Mouse (Mus musculus): ENCODE data around the gene Fam169a.
A peak's percentile ranks its signal among the peaks of the same experiment; 100 is the strongest.
"Not testable (repeated sequence)": the region's sequence is repeated elsewhere in the genome, so short reads cannot be mapped to it uniquely, and the experiment has no call there.

The Fam169a gene

DNA sequence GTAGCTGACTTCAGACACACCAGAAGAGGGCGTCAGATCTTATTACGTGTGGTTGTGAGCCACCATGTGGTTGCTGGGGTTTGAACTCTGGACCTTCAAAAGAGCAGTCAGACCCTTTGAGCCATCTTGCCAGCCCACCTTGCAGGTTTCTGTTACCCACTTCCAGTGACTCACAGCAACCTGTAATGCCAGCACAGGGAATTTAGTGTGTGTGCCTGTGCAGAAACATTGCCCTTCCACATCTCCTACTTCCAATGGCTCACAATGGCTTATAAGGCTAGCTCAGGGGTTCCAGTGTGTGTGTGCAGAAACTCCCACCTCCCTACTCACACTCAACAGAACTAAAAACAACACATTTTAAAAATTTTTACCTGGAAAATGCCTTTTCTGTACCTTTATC lies 10.5 kb downstream of the Fam169a start:
- no peak for DNase-seq (ENCODE audit: low spot score in 2 of 2)

DNA sequence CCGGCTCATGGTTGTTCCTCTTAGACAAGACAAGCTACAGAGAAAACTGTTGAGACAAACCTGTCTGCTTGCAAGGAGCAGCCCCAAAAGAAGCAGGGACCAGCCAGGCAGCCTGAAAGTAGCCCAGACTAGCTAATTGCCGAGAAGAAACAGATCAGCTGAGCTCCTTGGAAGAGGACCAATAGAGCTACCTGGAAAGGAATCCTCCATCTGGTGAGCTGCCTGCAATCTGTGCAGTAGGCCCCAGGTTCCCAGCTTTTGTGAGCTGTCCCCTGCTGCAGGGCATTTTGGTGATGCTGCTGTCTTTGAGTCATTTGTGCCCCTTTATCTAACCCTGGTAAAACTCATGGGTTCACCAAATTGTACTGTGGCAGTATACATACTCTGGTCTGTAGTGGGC lies 13.1 kb downstream of the Fam169a start:
- no peak for DNase-seq (ENCODE audit: low spot score in 2 of 2)

DNA sequence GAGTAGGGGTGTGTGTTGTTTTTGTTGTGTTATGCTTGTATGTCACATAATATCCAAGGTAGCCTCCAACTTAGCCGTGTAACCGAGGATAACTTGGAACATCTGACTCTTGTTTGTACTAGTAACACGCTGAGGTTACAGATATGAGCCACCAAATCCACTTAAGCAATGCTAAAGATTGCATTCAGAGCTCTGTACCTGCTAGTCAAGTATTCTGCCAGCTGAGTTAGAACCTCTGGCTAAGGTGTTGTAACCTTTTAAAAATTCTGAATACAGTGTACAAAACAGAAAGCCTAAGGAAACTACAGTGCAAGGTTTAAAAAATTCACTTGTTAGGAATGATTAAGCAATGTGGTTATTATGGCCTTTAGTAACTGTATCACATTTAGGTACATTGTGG lies 13.5 kb downstream of the Fam169a start:
- no peak for DNase-seq (ENCODE audit: low spot score in 2 of 2)

DNA sequence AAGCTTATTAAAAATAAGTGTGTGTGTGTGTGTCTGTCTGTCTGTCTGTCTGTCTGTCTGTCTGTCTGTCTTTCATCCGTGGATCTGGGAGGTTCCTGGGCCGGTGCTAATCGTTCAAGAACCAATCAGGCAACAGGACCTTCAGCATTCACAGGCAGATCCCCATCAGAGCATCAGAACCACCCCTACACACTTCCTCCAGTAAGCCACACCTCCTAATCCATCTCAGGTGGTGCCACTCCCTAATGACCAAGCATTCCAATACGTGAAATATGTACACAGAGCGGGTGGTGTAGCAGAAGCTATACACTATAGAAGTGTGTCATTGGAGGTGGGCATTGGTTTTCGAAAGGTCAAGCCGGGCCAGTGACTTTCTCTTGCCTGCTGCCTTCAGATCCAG lies 15.3 kb downstream of the Fam169a start:
- DNase-seq (ENCODE audit: low spot score in 2 of 2), result no peak

DNA sequence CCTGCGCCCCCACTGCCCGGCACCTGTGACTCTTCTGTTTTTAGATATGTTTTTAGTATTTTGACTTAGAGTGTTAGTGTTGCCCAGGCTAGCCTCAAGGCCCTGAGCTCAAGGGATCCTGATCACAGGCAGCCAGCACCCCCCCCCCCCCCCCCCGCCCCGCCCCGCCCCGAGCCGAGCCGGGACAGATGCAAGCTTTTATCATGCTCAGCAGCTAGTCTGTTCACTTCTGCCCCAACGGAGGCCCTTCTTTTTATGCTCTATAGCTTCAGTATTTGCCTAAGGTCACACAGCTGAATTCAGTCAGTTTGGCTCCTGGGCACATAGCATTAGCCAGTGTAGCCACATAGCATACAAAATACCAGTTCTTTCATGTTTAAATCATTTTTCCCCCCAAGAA lies 19.2 kb downstream of the Fam169a start:
- DNase-seq (ENCODE audit: low spot score in 2 of 2), result no peak

DNA sequence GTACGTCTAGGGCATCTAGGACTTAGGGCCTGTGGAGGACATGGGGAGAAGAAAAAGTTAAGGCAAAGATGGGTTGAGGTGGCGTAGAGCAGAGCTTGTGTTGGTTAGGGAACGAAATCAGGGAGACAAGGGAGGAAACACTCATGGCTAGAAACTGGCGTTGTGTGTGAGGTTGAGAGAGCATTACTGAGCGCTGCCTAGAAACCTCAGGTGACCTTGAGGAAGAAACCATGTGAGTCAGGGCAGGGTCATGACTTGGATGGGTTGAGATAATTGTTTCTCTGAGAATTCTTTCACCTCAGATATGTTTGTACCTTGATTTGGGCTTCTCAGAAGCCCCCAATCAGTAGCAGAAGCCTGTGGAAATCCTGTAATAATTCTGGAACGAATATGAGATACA lies 20.3 kb downstream of the Fam169a start:
- no peak for DNase-seq (ENCODE audit: low spot score in 2 of 2)

DNA sequence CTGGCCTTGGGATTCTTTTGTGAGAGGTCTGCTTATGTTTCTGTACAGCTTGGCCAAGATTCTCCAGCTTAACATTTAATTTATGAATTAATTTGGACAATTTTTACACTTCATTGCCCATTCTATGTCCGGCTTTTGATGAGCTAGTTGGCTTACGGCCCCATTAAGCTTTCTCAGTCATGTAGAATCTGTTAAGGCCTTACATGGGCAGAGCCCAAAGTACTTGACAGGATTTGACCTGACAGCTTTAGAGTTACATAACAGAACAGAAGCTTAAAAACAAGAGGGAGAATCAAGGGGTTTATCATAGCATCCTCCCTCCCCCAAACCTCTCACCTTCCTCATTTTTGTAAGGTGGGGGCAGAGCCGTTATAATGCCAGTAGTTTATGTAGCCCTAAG lies 21.1 kb downstream of the Fam169a start:
- no peak for DNase-seq (ENCODE audit: low spot score in 2 of 2)

DNA sequence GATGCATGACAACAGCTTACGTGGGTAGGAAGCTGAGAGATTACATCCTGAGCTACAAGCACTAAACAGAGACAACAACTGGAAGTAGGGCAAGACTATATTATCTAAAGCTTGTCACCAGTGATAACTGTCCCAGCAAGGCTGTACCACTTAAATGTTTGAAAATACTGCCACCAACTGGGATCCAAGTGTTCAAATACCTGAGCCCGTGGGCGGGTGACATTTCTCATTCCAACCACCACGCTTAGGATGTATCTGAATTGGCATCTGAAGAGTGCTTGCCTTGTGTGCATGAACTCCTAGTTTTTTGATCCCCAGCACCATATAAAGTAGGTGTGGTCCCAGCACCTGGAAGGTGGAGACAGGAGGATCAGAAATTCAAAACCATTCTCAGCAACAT lies 28.6 kb downstream of the Fam169a start:
- DNase-seq (ENCODE audit: low spot score in 2 of 2), result no peak

DNA sequence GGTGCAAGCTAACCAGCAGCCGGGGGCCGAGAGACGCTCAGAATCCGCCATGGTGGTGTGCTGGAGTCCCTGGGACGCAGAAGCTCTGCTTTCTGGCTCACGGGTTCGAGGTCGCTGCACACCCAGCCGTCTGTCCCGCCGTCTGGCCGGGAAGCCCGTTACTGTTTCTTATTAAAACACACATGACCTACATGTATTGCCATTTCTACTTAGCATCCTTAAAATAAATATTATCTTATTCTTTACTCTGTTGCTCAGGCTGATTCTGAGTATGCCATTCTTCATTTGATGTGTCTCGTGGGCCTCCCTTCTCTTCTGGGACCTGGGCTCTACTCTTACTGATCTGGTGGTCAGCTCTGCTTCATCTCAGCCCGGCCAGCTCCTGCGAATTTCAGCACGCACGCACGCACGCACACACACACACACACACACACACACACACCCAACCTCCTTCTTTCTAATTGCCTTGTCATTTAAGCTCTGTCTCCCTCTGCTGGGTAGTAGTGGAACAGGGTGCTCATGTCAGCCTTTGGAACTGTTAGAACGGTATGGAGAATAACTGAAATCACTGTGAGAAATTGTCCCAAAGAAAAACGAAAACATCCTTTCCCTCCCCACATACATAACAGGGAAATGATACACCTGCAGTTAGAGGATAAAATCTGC lies 32.2 kb downstream of the Fam169a start, which contains the start of gene Gm6169:
Gene Gm6169 (minus strand): TSS at position 51 of the 666 bp plus-strand sequence.
- peak; percentile 38 to 51 for DNase-seq (ENCODE audit: low spot score in 2 of 2)

DNA sequence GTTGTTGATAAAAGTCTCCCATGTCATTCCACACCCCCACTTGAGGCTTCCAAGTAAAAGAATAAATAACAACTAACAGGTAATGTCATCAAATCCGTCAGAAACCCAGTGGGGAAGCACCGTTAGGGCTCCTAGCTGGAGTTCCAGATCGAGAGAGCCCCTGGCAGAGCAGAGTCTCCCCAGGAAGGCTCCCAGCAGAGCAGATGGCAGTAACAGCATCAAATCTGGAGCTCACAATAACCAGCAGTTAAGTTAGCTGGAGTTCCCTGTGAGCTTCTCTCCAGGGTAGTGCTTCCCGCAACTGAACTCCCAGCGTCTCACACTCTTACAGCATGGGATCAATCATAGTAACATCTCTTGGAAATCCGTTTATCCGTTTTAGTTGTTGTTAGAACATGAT lies 37.9 kb downstream of the Fam169a start:
- DNase-seq (ENCODE audit: low spot score in 2 of 2), result no peak

DNA sequence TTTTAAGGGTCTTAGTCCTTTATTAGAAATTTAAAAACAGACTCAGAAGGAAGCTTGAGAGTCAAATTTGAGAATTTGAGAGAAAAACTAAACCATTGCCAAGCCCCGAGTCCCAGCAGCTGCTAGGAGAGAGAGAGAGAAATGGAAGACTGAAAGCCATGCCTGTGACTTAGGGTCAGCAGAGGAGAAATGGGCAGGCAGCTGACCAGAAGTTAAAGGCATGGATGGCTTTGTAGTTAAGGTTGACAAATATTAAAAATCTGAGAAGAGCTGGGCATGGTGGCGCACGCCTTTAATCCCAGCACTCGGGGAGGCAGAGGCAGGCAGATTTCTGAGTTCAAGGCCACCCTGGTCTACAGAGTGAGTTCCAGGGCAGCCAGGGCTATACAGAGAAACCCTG lies 40.6 kb downstream of the Fam169a start:
- not testable (repeated sequence) for DNase-seq (ENCODE audit: low spot score in 2 of 2)

DNA sequence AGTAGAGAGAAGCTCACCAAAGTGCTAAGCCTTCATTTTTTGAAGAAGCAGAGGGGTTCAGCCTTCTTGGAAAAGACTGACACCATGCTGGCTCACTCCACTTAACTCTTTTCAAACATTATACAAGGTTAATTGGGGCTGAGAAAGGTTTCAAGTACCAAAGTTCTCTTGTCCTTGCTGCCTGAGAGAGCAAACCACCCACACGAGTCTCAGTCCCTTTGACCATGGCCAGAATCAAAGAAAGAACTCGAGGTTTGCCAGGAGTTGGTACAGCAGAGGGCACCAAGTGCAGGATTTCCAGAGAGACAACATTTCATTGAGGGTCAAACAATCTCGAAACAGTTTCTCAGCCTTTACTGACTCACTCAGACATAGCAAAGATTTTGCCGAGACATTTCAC lies 42.0 kb downstream of the Fam169a start:
- no peak for DNase-seq (ENCODE audit: low spot score in 2 of 2)

DNA sequence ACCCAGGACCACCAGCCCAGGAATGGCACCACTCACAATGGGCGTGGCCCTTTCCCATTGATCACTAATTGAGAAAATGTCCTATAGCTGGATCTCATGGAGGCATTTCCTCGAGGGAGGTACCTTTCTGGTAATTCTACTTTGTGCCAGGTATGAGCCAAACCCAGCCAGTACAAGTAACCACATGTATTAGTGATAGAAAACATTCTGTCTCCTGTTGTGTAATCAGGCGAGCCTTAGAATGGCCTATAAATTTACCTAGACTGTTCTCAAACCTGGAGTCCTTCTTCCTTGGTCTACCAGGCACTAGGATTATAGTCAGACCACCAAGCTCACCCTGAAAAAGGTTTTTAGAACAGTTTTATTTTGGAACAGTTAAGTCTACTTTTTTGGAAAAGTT lies 54.3 kb downstream of the Fam169a start:
- no peak for DNase-seq (ENCODE audit: low spot score in 2 of 2)

DNA sequence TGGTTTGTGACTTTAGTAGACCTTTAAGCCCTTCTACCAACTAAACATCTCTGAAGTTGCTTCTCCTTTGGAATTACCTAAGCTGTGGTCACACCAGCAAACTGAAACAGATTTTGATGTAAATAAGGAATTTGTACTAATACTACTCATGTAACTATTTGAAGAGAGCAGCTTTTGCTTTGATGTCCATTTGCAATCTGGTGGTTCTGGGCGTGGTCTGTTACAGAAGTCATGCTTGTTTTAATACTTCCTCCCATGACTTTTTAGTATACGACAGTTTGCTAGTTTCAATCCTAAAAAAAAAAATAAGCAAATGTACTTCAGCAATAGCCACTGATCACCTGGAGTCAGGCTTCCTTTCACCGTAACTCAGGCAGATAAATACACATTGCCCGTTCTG lies 62.6 kb downstream of the Fam169a start:
- not testable (repeated sequence) for DNase-seq (ENCODE audit: low spot score in 2 of 2)

DNA sequence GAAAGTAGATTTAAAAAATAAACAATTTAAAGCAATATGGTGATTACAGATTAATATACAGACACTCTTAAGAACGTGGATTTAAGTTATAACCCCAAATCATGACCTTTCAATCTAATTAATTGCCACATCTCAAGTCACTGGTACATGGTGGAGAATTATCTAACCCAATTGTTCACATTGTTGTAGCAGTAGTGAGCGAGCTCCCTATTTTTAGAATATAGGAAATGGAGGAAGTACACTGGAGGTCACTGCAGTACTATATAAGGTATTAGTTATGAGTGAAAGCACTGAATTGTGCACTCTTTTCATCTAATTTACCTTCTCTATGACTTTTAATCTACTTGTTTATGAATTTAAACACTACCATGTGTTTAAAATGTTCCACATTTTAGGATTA lies 63.3 kb downstream of the Fam169a start:
- not testable (repeated sequence) for DNase-seq (ENCODE audit: low spot score in 2 of 2)

DNA sequence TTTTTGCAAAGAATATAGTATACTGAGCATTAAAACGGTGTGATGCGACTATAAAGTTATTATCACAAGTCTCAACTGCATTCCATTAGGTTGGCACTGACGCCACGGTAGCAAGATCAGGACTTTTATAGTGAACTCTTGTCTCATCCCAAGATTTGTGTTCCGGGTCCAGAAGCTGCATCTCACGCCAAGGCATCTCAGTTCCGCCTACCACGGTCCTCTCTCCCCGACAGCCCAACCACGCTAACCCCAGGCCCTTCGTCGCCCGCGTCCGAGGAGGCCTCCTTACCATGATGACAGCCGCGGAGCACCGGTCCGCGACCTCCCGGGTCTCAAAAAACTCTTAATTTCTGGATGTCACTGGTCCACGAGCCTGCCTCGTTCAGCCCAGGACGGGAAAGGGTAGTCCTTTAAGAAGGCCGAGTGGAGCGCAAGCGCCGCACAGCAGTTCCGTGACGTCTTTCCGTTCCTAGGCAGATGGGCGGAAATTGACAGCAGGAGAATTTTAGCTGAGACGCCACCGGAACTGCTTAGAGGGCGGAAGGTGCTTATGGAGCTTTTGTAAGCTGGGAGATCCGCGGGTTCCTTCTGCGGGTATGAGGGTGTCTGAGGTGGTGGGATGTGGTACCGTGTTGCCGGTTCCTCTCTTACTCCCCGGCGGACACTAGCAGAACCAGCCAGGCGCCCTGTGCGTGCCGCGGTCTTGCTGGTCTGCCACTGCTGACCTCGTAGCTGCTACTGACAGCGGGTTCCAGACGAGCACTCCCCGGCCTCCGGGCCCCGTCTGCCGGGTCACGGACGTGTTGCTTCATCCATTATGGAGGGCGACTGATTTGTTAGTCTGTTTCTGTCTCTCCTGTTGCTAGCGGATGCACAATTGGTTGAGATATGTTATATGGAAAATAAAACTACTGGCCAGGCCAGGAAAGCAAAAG lies 70.6 kb downstream of the Fam169a start, which contains the start of the genes Gfm2 and Nsa2:
Gene Gfm2 (plus strand): TSS at position 472 of the 935 bp plus-strand sequence.
Gene Nsa2 (minus strand): TSS at position 472 of the 935 bp plus-strand sequence.
- DNase-seq (ENCODE audit: low spot score in 2 of 2), result peak; percentile 85 to 89

DNA sequence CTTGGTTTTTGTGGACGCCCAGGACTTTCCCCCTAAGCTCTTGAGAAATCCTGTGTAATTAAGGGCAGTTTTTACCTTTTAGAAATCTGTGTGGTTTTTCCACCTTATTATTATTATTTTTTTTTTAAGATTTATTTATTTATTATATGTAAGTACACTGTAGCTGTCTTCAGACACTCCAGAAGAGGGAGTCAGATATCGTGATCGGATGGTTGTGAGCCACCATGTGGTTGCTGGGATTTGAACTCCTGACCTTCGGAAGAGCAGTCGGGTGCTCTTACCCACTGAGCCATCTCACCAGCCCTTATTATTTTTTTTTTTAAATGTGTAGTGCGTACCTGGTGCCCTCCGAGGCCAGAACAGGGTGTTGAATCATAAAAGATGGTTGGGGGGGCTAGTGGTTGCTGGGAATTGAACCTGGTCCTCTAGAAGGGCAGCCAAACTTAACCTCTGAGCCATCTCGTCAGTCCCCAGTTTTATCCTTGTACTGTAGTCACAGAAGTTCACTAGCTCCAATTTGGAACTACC lies 71.4 kb downstream of the Fam169a start:
- DNase-seq (ENCODE audit: low spot score in 2 of 2), result not testable (repeated sequence)

DNA sequence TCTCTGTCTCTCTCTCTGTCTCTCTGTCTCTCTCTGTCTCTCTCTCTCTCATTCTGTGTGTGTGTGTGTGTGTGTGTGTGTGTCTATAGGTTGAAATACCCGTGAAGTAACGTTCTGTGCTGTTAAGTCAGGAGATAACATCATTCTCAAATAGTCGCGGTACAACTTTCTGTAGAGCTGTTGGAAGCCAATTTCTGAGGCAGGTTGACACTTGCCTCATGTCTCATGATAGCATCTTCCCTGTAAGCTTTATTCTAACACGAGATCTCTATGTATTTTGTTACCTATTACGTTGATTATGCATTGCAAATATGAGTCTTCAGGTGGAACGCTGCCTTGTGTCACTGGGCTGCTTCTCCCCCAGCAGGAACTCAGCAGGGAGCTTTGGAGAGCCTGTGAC lies 75.2 kb downstream of the Fam169a start:
- DNase-seq (ENCODE audit: low spot score in 2 of 2), result no peak

DNA sequence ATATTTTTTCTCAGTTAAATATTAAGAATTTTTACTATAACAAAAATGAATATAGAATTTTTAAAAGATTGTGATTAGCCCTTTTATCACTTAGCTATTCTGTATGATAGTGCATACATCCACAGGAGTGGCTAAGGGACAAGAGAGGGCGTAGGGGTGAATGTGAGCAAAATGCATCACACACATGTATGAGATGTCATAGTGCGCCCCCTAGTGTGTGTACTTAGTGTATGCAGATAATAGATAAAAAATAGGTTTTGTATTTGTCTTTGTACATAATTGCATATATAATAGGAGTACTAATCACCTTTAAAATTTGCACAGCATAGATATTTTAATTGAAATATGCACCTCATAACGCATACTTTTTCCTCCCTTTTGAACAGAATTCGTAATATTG lies 78.7 kb downstream of the Fam169a start:
- no peak for DNase-seq (ENCODE audit: low spot score in 2 of 2)

DNA sequence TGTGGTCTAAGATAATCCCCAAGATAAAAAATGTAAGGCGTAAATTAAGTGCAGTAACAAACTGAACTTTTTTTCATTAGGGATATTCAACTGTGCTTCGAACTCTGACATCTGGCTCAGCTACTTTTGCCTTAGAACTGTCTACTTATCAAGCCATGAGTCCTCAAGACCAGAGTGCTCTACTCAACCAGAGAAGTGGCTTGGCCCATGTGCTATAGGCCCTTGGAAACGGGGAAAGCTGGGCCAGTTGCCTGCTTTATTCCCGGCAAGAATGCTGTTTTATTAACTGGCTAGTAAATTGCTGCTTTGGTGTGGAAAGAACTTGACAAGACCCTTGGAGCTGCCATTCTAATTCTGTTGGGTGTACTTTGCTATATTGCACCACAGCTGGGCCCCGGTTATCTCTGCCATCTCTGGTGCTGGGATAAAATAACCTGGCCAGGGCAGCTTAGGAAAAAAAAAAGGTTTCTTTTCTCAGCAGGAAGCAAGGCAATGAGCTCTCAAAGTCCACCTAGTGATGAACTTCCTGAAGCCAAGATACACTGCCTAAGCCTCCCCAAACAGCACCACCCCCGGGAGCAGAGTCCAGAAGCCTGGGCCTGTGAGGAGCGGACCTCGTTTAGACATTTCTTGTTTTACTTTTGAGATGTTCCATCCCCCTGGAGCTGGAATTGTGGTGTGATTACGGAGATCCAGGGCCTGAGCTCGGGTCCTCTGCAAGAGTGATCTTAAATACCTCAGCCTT lies 108.6 kb downstream of the Fam169a start:
- no peak for DNase-seq (ENCODE audit: low spot score in 2 of 2)

DNA sequence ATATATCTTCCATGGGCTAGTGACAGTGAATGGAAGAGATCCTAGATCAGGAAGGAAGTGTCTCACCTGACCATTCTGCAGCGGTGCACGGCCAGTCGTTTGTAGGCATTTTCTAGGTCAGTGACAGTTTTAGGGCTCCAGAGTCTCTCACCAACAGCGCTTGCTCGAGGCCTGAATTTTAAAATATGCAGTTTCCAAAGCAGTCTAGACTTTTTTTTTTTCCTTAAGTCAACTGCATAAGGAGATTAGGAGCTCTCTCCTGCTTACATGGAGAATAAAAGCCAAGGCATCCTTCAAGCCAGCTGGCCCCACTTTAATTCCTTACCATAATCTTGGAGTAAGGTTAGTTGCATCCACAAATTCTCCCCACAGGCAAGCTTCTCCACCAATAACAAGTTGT lies 109.6 kb downstream of the Fam169a start:
- no peak for DNase-seq (ENCODE audit: low spot score in 2 of 2)

DNA sequence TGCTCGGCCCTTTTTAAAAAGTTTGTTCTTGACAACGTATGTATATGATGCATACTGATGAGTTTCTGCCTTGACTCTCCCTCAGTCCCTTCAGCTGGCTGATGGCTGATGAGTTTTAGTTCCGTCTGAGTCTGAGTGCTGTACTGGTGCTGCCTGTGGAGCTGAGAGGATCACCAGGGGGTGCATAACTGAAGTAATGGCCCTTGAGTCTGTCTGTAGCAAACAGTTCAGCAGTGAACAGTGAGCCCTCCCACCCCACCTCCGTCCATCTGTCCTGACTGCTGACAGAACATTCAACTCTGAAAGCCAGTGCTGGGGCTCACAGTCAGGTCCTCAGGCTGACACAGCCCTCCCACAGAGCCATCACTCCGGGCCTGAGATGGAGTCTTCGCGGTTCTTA lies 111.9 kb downstream of the Fam169a start:
- no peak for DNase-seq (ENCODE audit: low spot score in 2 of 2)
